Mouse (Mus musculus) G1E (cell line): ENCODE data around the gene AC170998.1.

Source experiments
- CTCF ChIP-seq: IDR thresholded peaks from 2 replicates; pipeline ENCODE4 v1.5.1; 2012; ENCODE audit warnings: low read depth, low read length, inconsistent platforms, mixed read lengths
- GATA1 ChIP-seq: IDR thresholded peaks from 2 replicates; pipeline ENCODE4 v1.6.1; 2012; ENCODE audit warnings: borderline replicate concordance, low read length, inconsistent platforms, mixed read lengths
- GATA2 ChIP-seq: IDR thresholded peaks from 2 replicates; pipeline ENCODE4 v1.6.1; 2012; ENCODE audit warnings: low read depth, low read length, inconsistent platforms, borderline replicate concordance
- POLR2AphosphoS5 ChIP-seq: IDR thresholded peaks from 2 replicates; pipeline ENCODE4 v1.6.1; 2012; ENCODE audit warnings: low read depth, low read length, inconsistent platforms; ENCODE audit not compliant: insufficient replicate concordance
- TAL1 ChIP-seq: conservative IDR thresholded peaks from 2 replicates; pipeline ENCODE4 v1.6.1; 2012; ENCODE audit warnings: low read depth, low read length, inconsistent platforms, mixed read lengths

GRCm38 (mm10) chr17:28692341-28692710, 33.6 kb upstream of the AC170998.1 start:
- TF ChIP-seq CTCF = no peak
- no peak for TF ChIP-seq GATA1
- TF ChIP-seq TAL1 = no peak
- no peak for TF ChIP-seq GATA2
- TF ChIP-seq POLR2AphosphoS5 = no peak
